Mouse (Mus musculus): ENCODE data around the gene Rnps1.

- no peak for TF ChIP-seq CTCF (conservative IDR thresholded peaks at IDR 0.05; ENCODE audit: low read length)
- no peak for TF ChIP-seq POU5F1 (IDR thresholded peaks at IDR 0.05; ENCODE audit: borderline replicate concordance, low read length)
Measured at GRCm38 (mm10) chr17:24470701-24471527, 56.5 kb downstream of the Rnps1 start.

Data from E14TG2a.4 (cell line).